Mouse (Mus musculus) thymus, postnatal 36 days (tissue): ENCODE data around the gene Snx11.
"Not testable (repeated sequence)": the region's sequence is repeated elsewhere in the genome, so short reads cannot be mapped to it uniquely, and the experiment has no call there.

Experiments
- DNase-seq, 2 experiments: peaks; one replicate each; pipeline ENCODE4 v3.0.0; 2022; ENCODE audit warnings: mixed read lengths in 2 of 2

Snx11 gene

GRCm38 (mm10) chr11:96795491-96795890 lies 18.1 kb upstream of the Snx11 start:
- no peak for DNase-seq

GRCm38 (mm10) chr11:96790681-96791080 lies 13.3 kb upstream of the Snx11 start:
- DNase-seq, result no peak

GRCm38 (mm10) chr11:96789990-96790389 lies 12.6 kb upstream of the Snx11 start:
- DNase-seq, result no peak

- DNase-seq, result peak; percentile 89 to 91
Measured at GRCm38 (mm10) chr11:96788871-96789795, 11.8 kb upstream of the Snx11 start, which contains the start of gene Cbx1. TSS of gene Cbx1 (plus strand) at chr11:96789127.

- DNase-seq, result no peak
Measured at GRCm38 (mm10) chr11:96786731-96787450, 9.5 kb upstream of the Snx11 start.

- peak; percentile 69 to 76 for DNase-seq
Measured at GRCm38 (mm10) chr11:96784847-96785246, 7.5 kb upstream of the Snx11 start.

- DNase-seq, result no peak
Measured at GRCm38 (mm10) chr11:96781425-96781824, 4.1 kb upstream of the Snx11 start.

- DNase-seq, result no peak
Measured at GRCm38 (mm10) chr11:96780306-96780705, 2.9 kb upstream of the Snx11 start.

- DNase-seq, result not testable (repeated sequence)
Measured at GRCm38 (mm10) chr11:96778061-96778627, 785 bp upstream of the Snx11 start.

GRCm38 (mm10) chr11:96776068-96776467 lies 1.3 kb downstream of the Snx11 start:
- no peak for DNase-seq

GRCm38 (mm10) chr11:96775665-96776064 lies 1.7 kb downstream of the Snx11 start:
- DNase-seq, result no peak

- DNase-seq, result no peak
Measured at GRCm38 (mm10) chr11:96775063-96775462, 2.3 kb downstream of the Snx11 start.

GRCm38 (mm10) chr11:96774536-96774935 lies 2.8 kb downstream of the Snx11 start:
- DNase-seq, result no peak

- DNase-seq, result no peak
Measured at GRCm38 (mm10) chr11:96772413-96772812, 4.9 kb downstream of the Snx11 start.

- no peak for DNase-seq
Measured at GRCm38 (mm10) chr11:96771274-96771975, 5.9 kb downstream of the Snx11 start.

GRCm38 (mm10) chr11:96768240-96768639 lies 9.1 kb downstream of the Snx11 start:
- no peak for DNase-seq

GRCm38 (mm10) chr11:96767096-96767495 lies 10.3 kb downstream of the Snx11 start:
- no peak for DNase-seq

- no peak for DNase-seq
Measured at GRCm38 (mm10) chr11:96766555-96766954, 10.8 kb downstream of the Snx11 start.

- no peak for DNase-seq
Measured at GRCm38 (mm10) chr11:96765645-96766044, 11.7 kb downstream of the Snx11 start.

- no peak for DNase-seq
Measured at GRCm38 (mm10) chr11:96764511-96765350, 12.6 kb downstream of the Snx11 start.

GRCm38 (mm10) chr11:96762742-96763470 lies 14.5 kb downstream of the Snx11 start:
- DNase-seq, result no peak
